Mouse (Mus musculus): ENCODE measurements around the gene Zfp366.

Zfp366 gene

DNA sequence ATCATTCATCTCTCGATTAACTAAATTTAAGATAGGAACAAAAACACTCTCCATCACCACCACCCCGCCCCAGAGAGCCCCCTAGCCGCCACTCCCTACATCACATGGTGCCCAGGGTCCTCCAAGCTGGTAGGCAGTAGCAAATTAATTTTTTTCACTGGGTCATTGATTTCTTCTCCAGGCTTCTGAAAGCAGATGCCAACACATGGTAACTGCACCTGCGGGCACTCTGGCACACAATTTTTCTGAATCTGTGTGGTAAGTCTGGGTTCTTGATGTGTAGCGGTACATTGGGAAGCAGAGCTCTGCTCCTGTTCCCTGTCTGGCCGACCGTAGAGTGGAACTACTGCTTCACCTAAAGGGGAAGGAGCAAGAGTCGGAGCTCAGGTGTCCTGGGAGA lies 106.1 kb downstream of the Zfp366 start:
- no peak for DNase-seq (ENCODE audit: inconsistent age in 2 of 2, low spot score in 1 of 2)

DNA sequence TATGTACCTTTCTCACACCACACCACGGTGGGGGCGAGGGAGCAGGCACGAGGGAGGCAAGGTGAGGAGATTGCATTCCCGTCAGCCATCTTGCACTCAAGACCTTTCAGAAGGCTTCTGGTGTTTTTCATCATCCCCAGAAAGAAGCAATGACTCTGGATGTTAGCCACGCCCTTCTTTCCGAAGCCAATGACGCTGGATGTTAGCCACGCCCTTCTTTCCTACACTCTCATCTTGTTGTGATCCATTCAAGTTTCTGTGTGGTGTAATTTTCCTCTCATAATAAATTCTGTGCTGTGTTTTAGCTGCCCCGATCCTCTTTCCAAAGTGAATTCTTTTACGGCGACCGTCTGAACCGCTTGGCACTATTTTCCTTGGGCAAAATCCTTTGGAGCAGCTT lies 109.6 kb downstream of the Zfp366 start:
- DNase-seq (ENCODE audit: inconsistent age in 2 of 2, low spot score in 1 of 2), result no peak

DNA sequence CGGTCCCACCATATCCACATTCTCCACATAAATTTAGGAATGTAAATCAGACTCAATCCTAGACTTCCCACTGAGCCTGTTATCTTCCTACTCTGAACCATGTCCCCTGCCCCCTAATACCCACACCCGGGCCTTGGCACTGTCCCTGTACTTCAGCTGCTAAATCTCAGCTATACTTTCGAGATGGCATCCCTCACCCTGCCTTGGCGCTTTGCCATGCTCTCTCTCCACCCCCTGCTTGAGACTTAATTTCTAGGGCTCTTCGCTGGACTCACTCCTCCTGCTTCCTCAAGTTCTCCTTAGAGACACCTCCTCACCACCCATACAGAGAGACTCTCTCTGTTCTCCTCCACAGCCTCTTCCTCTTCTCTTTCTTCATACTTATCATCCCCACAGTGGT lies 115.3 kb downstream of the Zfp366 start:
- DNase-seq (ENCODE audit: inconsistent age in 2 of 2, low spot score in 1 of 2), result no peak
